Mouse (Mus musculus) forebrain, embryonic 12.5 days (tissue): ENCODE results near the gene Mast4. TPM values are rescaled to one million over a fixed set of nuclear protein-coding genes. Genes with fewer than 3 reads are reported as not detected.
"Not testable (repeated sequence)": the region's sequence is repeated elsewhere in the genome, so short reads cannot be mapped to it uniquely, and the experiment has no call there.

ENCODE experiments used
- ATAC-seq: fragments of 200-750 bp; cut with Nextera tagmentation; 2 replicates; pipeline ENCODE4 v1.8.0; 2017; ENCODE audit warnings: moderate TSS enrichment; ENCODE audit not compliant: low FRiP score
- H3K27ac ChIP-seq: fragments of 300-500 bp; sonication (generic); 2 replicates; pipeline ENCODE4 v1.5.1; 2016; ENCODE audit warnings: mild to moderate bottlenecking
- H3K27me3 ChIP-seq: fragments of 300-500 bp; sonication (generic); 2 replicates; pipeline ENCODE4 v1.6.1; 2016; ENCODE audit warnings: mild to moderate bottlenecking
- H3K36me3 ChIP-seq: fragments of 300-500 bp; sonication (generic); replicated peaks from 2 replicates; pipeline ENCODE4 v1.6.1; 2016; ENCODE audit warnings: mild to moderate bottlenecking
- H3K4me1 ChIP-seq: fragments of 300-500 bp; sonication (generic); 2 replicates; pipeline ENCODE4 v1.6.1; 2016
- H3K4me2 ChIP-seq: fragments of 300-500 bp; sonication (generic); 2 replicates; pipeline ENCODE4 v1.6.1; 2016; ENCODE audit warnings: mild to moderate bottlenecking, moderate library complexity
- H3K4me3 ChIP-seq: fragments of 300-500 bp; sonication (generic); replicated peaks from 2 replicates; pipeline ENCODE4 v1.5.1; 2016; ENCODE audit warnings: mild to moderate bottlenecking
- H3K9ac ChIP-seq: fragments of 300-500 bp; sonication (generic); 2 replicates; pipeline ENCODE4 v1.6.1; 2016; ENCODE audit warnings: mild to moderate bottlenecking
- H3K9me3 ChIP-seq: fragments of 300-500 bp; sonication (generic); 2 replicates; pipeline ENCODE4 v1.6.1; 2016
- WGBS: fragments of 180-500 bp; shearing (Covaris S2); methylation state at CpG from one replicate; pipeline ENCODE4 v1.1.7; 2016; 5-methylcytosine and 5-hydroxymethylcytosine counted together
- polyA plus RNA-seq: library from polyadenylated mRNA; unstranded; fragments of >200 nt; fragmentation: Nextera tagmentation; extraction: Ambion mirVana; gene quantifications from 2 replicates; pipeline ENCODE4 v1.2.1, GENCODE M21; 2016

Mast4 gene
- polyA plus RNA-seq, 1 experiment from 2014 or later: 21.5 TPM

- 67% methylated on average over 9 of the region's 9 CpGs for WGBS
- ATAC-seq: peak; percentile 55; the same call in 1 of the 2 replicates
- Histone ChIP-seq H3K27ac (no peak overlapping the region), H3K4me3 (no peak overlapping the region), H3K9ac (no peak overlapping the region), H3K36me3 (peaks cover 9% of the 10 kb centered on the region; the same call in 1 of the 2 replicates), H3K27me3 (no peaks in the 10 kb centered on the region), H3K9me3 (no peaks in the 10 kb centered on the region), H3K4me2 (no peak overlapping the region), H3K4me1 (no peaks in the 10 kb centered on the region)
Measured at GRCm38 (mm10) chr13:102744481-102745269, 589.6 kb downstream of the Mast4 start.

- no peak overlapping the region for H3K4me2 ChIP-seq
- 94% methylated on average over 13 of the region's 13 CpGs for WGBS
- no peak overlapping the region for H3K9ac ChIP-seq
- no peak for ATAC-seq
- H3K4me3 ChIP-seq: no peak overlapping the region
- no peaks in the 10 kb centered on the region for H3K27me3 ChIP-seq
- no peaks in the 10 kb centered on the region for H3K9me3 ChIP-seq
- H3K4me1 ChIP-seq: no peaks in the 10 kb centered on the region
- no peak overlapping the region for H3K27ac ChIP-seq
- H3K36me3 ChIP-seq: peaks cover 48% of the 10 kb centered on the region
Measured at GRCm38 (mm10) chr13:102739720-102740535, 594.4 kb downstream of the Mast4 start.

GRCm38 (mm10) chr13:102737811-102738210 lies 596.5 kb downstream of the Mast4 start:
- H3K27me3 ChIP-seq: no peaks in the 10 kb centered on the region
- no peak overlapping the region for H3K9ac ChIP-seq
- ATAC-seq: no peak
- H3K36me3 ChIP-seq: peaks cover 52% of the 10 kb centered on the region
- H3K27ac ChIP-seq: no peak overlapping the region
- H3K4me3 ChIP-seq: no peak overlapping the region
- no peaks in the 10 kb centered on the region for H3K4me1 ChIP-seq
- no peak overlapping the region for H3K4me2 ChIP-seq
- H3K9me3 ChIP-seq: no peaks in the 10 kb centered on the region
- 94% methylated on average over 7 of the region's 7 CpGs for WGBS

- H3K27ac ChIP-seq: no peak overlapping the region
- no peak for ATAC-seq
- WGBS: 56% methylated on average over 2 of the region's 2 CpGs
Measured at GRCm38 (mm10) chr13:102733063-102733462, 601.2 kb downstream of the Mast4 start.

GRCm38 (mm10) chr13:102728951-102729350 lies 605.3 kb downstream of the Mast4 start:
- not testable (repeated sequence) for H3K4me3 ChIP-seq, H3K4me2 ChIP-seq, H3K27me3 ChIP-seq, H3K36me3 ChIP-seq, H3K27ac ChIP-seq, H3K9me3 ChIP-seq, H3K9ac ChIP-seq, H3K4me1 ChIP-seq, ATAC-seq
- WGBS: 65% methylated on average over 7 of the region's 7 CpGs

More at GRCm38 (mm10) chr13:102733063-102733462, 601.2 kb downstream of the Mast4 start:
- Histone ChIP-seq H3K9ac (no peak overlapping the region), H3K36me3 (peaks cover 36% of the 10 kb centered on the region), H3K27me3 (no peaks in the 10 kb centered on the region), H3K9me3 (no peaks in the 10 kb centered on the region), H3K4me2 (no peak overlapping the region), H3K4me3 (no peak overlapping the region), H3K4me1 (no peaks in the 10 kb centered on the region)

GRCm38 (mm10) chr13:102728035-102728434 lies 606.3 kb downstream of the Mast4 start:
- H3K4me3 ChIP-seq: no peak overlapping the region
- no peak overlapping the region for H3K27ac ChIP-seq
- H3K4me2 ChIP-seq: no peak overlapping the region
- no peak for ATAC-seq
- H3K4me1 ChIP-seq: no peaks in the 10 kb centered on the region
- no peaks in the 10 kb centered on the region for H3K27me3 ChIP-seq
- WGBS: 81% methylated on average over 3 of the region's 3 CpGs
- no peaks in the 10 kb centered on the region for H3K9me3 ChIP-seq
- H3K9ac ChIP-seq: no peak overlapping the region
- H3K36me3 ChIP-seq: no peaks in the 10 kb centered on the region

- no peak for ATAC-seq
- Histone ChIP-seq H3K9me3 (no peaks in the 10 kb centered on the region), H3K27me3 (no peaks in the 10 kb centered on the region), H3K27ac (no peak overlapping the region), H3K36me3 (no peaks in the 10 kb centered on the region), H3K4me1 (no peaks in the 10 kb centered on the region), H3K9ac (no peak overlapping the region), H3K4me3 (no peak overlapping the region), H3K4me2 (no peak overlapping the region)
- WGBS: 60% methylated on average over 1 of the region's 1 CpGs
Measured at GRCm38 (mm10) chr13:102726876-102727275, 607.4 kb downstream of the Mast4 start.

GRCm38 (mm10) chr13:102725906-102726305 lies 608.4 kb downstream of the Mast4 start:
- no peak overlapping the region for H3K9ac ChIP-seq
- no peak overlapping the region for H3K4me2 ChIP-seq
- no peak overlapping the region for H3K4me3 ChIP-seq
- H3K36me3 ChIP-seq: no peaks in the 10 kb centered on the region
- no peaks in the 10 kb centered on the region for H3K9me3 ChIP-seq
- H3K27me3 ChIP-seq: no peaks in the 10 kb centered on the region
- 87% methylated on average over 2 of the region's 2 CpGs for WGBS
- no peaks in the 10 kb centered on the region for H3K4me1 ChIP-seq
- no peak for ATAC-seq
- H3K27ac ChIP-seq: no peak overlapping the region

- ATAC-seq: no peak
- Histone ChIP-seq H3K9me3 (no peaks in the 10 kb centered on the region), H3K4me1 (no peaks in the 10 kb centered on the region), H3K9ac (no peak overlapping the region), H3K36me3 (no peaks in the 10 kb centered on the region), H3K27me3 (no peaks in the 10 kb centered on the region), H3K27ac (no peak overlapping the region), H3K4me3 (no peak overlapping the region), H3K4me2 (no peak overlapping the region)
Measured at GRCm38 (mm10) chr13:102725416-102725815, 608.9 kb downstream of the Mast4 start.

- Histone ChIP-seq H3K9ac (no peak overlapping the region), H3K4me1 (no peaks in the 10 kb centered on the region), H3K4me2 (no peak overlapping the region), H3K9me3 (no peaks in the 10 kb centered on the region), H3K27ac (no peak overlapping the region), H3K36me3 (no peaks in the 10 kb centered on the region), H3K4me3 (no peak overlapping the region), H3K27me3 (no peaks in the 10 kb centered on the region)
- no peak for ATAC-seq
- WGBS: 78% methylated on average over 1 of the region's 1 CpGs
Measured at GRCm38 (mm10) chr13:102716973-102717372, 617.3 kb downstream of the Mast4 start.

- Histone ChIP-seq H3K4me3 (no peak overlapping the region), H3K27ac (no peak overlapping the region), H3K9ac (no peak overlapping the region), H3K27me3 (no peaks in the 10 kb centered on the region), H3K9me3 (no peaks in the 10 kb centered on the region), H3K36me3 (no peaks in the 10 kb centered on the region), H3K4me2 (no peak overlapping the region), H3K4me1 (peaks cover 27% of the 10 kb centered on the region)
- no peak for ATAC-seq
- 83% methylated on average over 3 of the region's 3 CpGs for WGBS
Measured at GRCm38 (mm10) chr13:102700744-102701143, 633.6 kb downstream of the Mast4 start.

GRCm38 (mm10) chr13:102700176-102700575 lies 634.1 kb downstream of the Mast4 start:
- Histone ChIP-seq H3K36me3 (no peaks in the 10 kb centered on the region), H3K27ac (no peak overlapping the region), H3K9me3 (no peaks in the 10 kb centered on the region), H3K9ac (no peak overlapping the region), H3K4me2 (no peak overlapping the region), H3K4me3 (no peak overlapping the region), H3K27me3 (no peaks in the 10 kb centered on the region), H3K4me1 (peaks cover 27% of the 10 kb centered on the region)
- 92% methylated on average over 5 of the region's 5 CpGs for WGBS
- ATAC-seq: no peak
